Mouse (Mus musculus) inflammation-experienced regulatory T-cells (primary cell): ENCODE data around the gene Prkag3. TPM values are rescaled to one million over a fixed set of nuclear protein-coding genes. Genes with fewer than 3 reads are reported as not detected.

ENCODE experiments used
- polyA plus RNA-seq, 2 experiments: library from polyadenylated mRNA; unstranded; fragments of 100-300 nt; shearing (Covaris generic); gene quantifications; one replicate each; pipeline ENCODE4 v1.2.1; 2017

Gene Prkag3
- not detected for polyA plus RNA-seq

DNA sequence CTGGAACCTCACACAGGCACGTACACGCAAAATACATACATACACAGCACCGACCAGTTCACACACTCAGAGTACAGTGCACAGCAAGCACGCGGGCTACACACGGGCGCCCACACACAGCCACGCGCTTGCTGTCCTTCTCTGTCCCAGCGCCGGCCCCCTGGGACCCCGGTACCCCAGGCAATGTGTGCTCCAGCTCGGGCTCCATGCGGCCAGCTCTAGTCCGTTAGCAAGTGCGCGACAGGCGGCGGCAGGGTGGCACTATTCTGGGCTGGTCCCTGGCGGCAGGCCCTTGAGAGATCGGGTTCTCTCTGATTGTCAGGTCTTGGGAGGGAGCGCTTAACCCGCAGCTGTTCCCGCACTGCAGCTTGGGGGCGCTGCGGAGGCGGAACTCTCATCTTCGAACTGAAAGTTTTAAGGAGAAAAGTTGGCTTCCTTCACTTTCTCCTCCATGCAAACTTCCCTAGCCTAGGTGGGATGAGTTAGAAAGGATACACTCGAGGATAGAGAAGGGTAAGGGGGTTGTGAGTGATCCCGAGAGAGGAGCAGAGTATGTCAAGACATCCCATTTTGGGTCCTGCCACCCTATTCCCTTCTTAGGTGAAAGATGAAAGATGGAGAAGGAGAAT, at the start of gene Prkag3:
Prkag3 (minus strand) TSS at position 579 of the 629 bp plus-strand sequence.

GRCm38 (mm10) chr1:74791249-74791648, 42.2 kb upstream of the Prkag3 start, which contains the start of gene Wnt10a:
Gene Wnt10a (plus strand): TSS chr1:74791516.

DNA sequence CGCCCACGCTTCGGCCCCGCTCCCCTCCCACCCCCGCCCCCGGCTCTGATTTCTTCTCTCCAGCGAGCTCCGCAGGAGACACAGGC, 22.7 kb upstream of the Prkag3 start, which contains the start of gene Wnt6:
Wnt6 (plus strand) TSS at position 48 of the 86 bp plus-strand sequence.

DNA sequence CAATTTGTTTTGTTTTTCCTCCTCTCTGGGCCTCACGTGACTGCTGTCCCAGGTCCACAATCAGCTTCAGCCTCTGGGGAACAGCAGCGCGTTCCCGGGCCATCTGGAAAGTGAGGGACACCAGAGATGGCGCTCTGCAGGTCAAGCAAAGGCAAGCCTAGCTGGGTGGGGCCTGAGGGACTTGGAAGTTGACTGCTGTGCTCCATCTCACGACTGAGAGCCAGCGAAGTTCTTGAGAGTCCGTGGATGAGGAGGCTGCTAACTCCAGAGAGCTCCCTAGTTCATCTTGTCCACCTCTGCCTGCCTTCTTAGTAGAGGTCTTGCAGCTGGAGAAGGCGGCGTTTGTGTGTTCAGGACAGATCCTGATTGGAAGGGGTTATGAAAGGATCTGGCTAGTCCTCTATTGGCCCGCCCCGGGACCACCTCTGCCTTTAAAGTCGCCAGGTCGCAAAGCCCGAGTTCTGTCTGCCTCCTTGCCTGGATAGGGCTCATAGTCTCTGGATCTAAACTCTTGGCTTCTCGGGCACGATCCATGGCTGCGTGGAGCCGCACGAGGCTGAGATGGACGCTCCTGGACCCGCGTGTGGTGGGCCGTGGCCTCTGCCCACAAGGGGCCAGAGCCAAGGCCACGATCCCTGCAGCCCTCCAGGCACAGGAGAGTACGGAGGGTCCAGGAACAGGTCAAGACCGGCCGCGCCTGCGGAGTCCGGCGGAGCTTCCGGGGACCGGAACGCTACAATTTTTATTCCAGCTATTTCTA, 35.7 kb downstream of the Prkag3 start, which contains the start of gene Cyp27a1:
Cyp27a1 (plus strand) TSS at position 476 of the 760 bp plus-strand sequence.

Other genes with a start within 250 kb of the Prkag3 start
- gene Cnot9, start 243.2 kb downstream of the Prkag3 start, polyA plus RNA-seq: 10 to 100 TPM; 26.8 to 34.2 TPM
- 1 to 10 TPM; 1.1 to 2.2 TPM for gene Plcd4, start 206.3 kb downstream of the Prkag3 start, polyA plus RNA-seq
- 10 to 100 TPM; 12.9 to 13.4 TPM for gene Usp37, start 204.9 kb downstream of the Prkag3 start, polyA plus RNA-seq
- gene Zfp142, start 161.0 kb downstream of the Prkag3 start, polyA plus RNA-seq: 10 to 100 TPM; 17.6 to 24.1 TPM
- 10 to 100 TPM; 10.2 to 12.2 TPM for gene Bcs1l, start 160.9 kb downstream of the Prkag3 start, polyA plus RNA-seq
- gene Rnf25, start 147.8 kb downstream of the Prkag3 start, polyA plus RNA-seq: 10 to 100 TPM; 28.7 to 30.4 TPM
- 1 to 10 TPM in 1 of 2 experiments, under 1 TPM in 1; 0.18 to 1.0 TPM for gene Stk36, start 147.8 kb downstream of the Prkag3 start, polyA plus RNA-seq
- gene Ttll4, start 87.5 kb downstream of the Prkag3 start, polyA plus RNA-seq: 10 to 100 TPM; 22.4 to 30.3 TPM
- gene Cyp27a1, start 35.6 kb downstream of the Prkag3 start, polyA plus RNA-seq: under 1 TPM in 1 of 2 experiments, not detected in 1; 0.64 TPM
- under 1 TPM in 1 of 2 experiments, not detected in 1; 0.42 TPM for gene Wnt6, start 22.7 kb upstream of the Prkag3 start, polyA plus RNA-seq
- gene Wnt10a, start 42.3 kb upstream of the Prkag3 start, polyA plus RNA-seq: 1 to 10 TPM; 1.8 to 3.5 TPM
- not detected for gene Cdk5r2, start 105.7 kb upstream of the Prkag3 start, polyA plus RNA-seq
- under 1 TPM in 1 of 2 experiments, not detected in 1; 0.62 TPM for gene Fev, start 136.2 kb upstream of the Prkag3 start, polyA plus RNA-seq
- not detected for gene Cryba2, start 143.9 kb upstream of the Prkag3 start, polyA plus RNA-seq
- under 1 TPM; 0.06 to 0.83 TPM for gene Cfap65, start 186.4 kb upstream of the Prkag3 start, polyA plus RNA-seq
- gene Ihh, start 202.5 kb upstream of the Prkag3 start, polyA plus RNA-seq: under 1 TPM; 0.23 to 0.78 TPM